Mouse (Mus musculus) heart, postnatal 14 days (tissue): Measurements from ENCODE around the gene Cul4b. TPM values are rescaled to one million over a fixed set of nuclear protein-coding genes. Genes with fewer than 3 reads are reported as not detected.

ENCODE experiments used
- total RNA-seq, 2 experiments: library from RNA; stranded (reverse); gene quantifications; 2 replicates each; pipeline ENCODE4 v1.2.3; 2021

Gene Cul4b
- total RNA-seq, 2 experiments from 2014 or later, result 14.6 to 14.8 TPM

Other genes with a start within 250 kb of the Cul4b start
- gene Lamp2, start 119.7 kb downstream of the Cul4b start, total RNA-seq, result 100 to 1,000 TPM; 133 to 137 TPM
- 10 to 100 TPM; 37.9 to 48.7 TPM for gene Mcts1, start 24.4 kb upstream of the Cul4b start, total RNA-seq
- 10 to 100 TPM; 12.0 to 12.3 TPM for gene C1galt1c1, start 58.9 kb upstream of the Cul4b start, total RNA-seq
- not detected for gene 6030498E09Rik, start 196.5 kb upstream of the Cul4b start, total RNA-seq